Mouse (Mus musculus) ES-E14 (cell line): ENCODE results near the gene Naxd. TPM values are rescaled to one million over a fixed set of nuclear protein-coding genes. Genes with fewer than 3 reads are reported as not detected.

ENCODE experiments used
- DNase-seq: peaks from one replicate; pipeline ENCODE4 v3.0.0-alpha.2; 2013; ENCODE audit warnings: low read depth, low spot score
- H3K27ac ChIP-seq: 2 replicates; pipeline ENCODE4 v1.5.1; 2012; ENCODE audit warnings: low read depth, mild to moderate bottlenecking, low read length, moderate library complexity, mixed read lengths; ENCODE audit not compliant: poor library complexity, insufficient read depth, severe bottlenecking
- H3K36me3 ChIP-seq: 2 replicates; pipeline ENCODE4 v1.6.1; 2012; ENCODE audit warnings: mild to moderate bottlenecking, low read length, moderate library complexity, mixed read lengths; ENCODE audit not compliant: control insufficient read depth, poor library complexity, insufficient read depth, severe bottlenecking
- H3K4me1 ChIP-seq, 2 experiments: fragments of 150-350 bp in 1 of 2; sonication (generic) in 1 of 2; 2 replicates each; pipeline ENCODE4 v1.6.1; 2012; ENCODE audit warnings: low read length in 2 of 2, mild to moderate bottlenecking in 1 of 2, mixed read lengths in 1 of 2; ENCODE audit not compliant: control insufficient read depth in 2 of 2, insufficient read depth in 2 of 2, poor library complexity in 1 of 2
- H3K4me3 ChIP-seq, 2 experiments: fragments of 150-350 bp in 1 of 2; sonication (generic) in 1 of 2; 2 replicates each; pipeline ENCODE4 v1.5.1; 2012; ENCODE audit warnings: low read length in 2 of 2, low read depth in 1 of 2, mild to moderate bottlenecking in 1 of 2, mixed read lengths in 1 of 2; ENCODE audit not compliant: insufficient read depth in 1 of 2, poor library complexity in 1 of 2, severe bottlenecking in 1 of 2
- H3K9ac ChIP-seq: 2 replicates; pipeline ENCODE4 v1.6.1; 2012; ENCODE audit warnings: low read depth, mild to moderate bottlenecking, low read length, mixed read lengths; ENCODE audit not compliant: poor library complexity, insufficient read depth, severe bottlenecking
- H3K9me3 ChIP-seq: fragments of 150-350 bp; sonication (generic); 2 replicates; pipeline ENCODE4 v1.6.1; 2012; ENCODE audit warnings: low read depth, mild to moderate bottlenecking, low read length; ENCODE audit not compliant: control insufficient read depth, insufficient read depth
- CHD2 ChIP-seq: IDR thresholded peaks from 2 replicates; pipeline ENCODE4 v1.6.1; 2014; ENCODE audit warnings: mild to moderate bottlenecking, low read depth, low read length, inconsistent platforms
- HCFC1 ChIP-seq: IDR thresholded peaks from 2 replicates; pipeline ENCODE4 v1.6.1; 2012; ENCODE audit warnings: low read length, inconsistent platforms, borderline replicate concordance; ENCODE audit not compliant: insufficient read depth
- MAFK ChIP-seq: IDR thresholded peaks from 2 replicates; pipeline ENCODE4 v1.6.1; 2014; ENCODE audit warnings: mild to moderate bottlenecking, low read depth, low read length, inconsistent platforms; ENCODE audit not compliant: insufficient read depth
- ZC3H11A ChIP-seq: IDR thresholded peaks from 2 replicates; pipeline ENCODE4 v1.6.1; 2012; ENCODE audit warnings: low read depth, mild to moderate bottlenecking, inconsistent platforms, low read length, borderline replicate concordance
- ZNF384 ChIP-seq: IDR thresholded peaks from 2 replicates; pipeline ENCODE4 v1.6.1; 2012; ENCODE audit warnings: low read depth, low read length, inconsistent platforms
- in situ Hi-C, 2 experiments: fragments of 600-800 bp; cut with MboI; formaldehyde crosslinking; loops; one replicate each; pipeline ENCODE4 v1.15.1; 2025; ENCODE audit warnings: low sequenced_read_pairs in 2 of 2, inconsistent platforms in 1 of 2; ENCODE audit not compliant: unreplicated experiment in 2 of 2
- total RNA-seq: library from RNA; depleted of rRNA; stranded (reverse); fragments of 300-350 nt; gene quantifications from 2 replicates; pipeline ENCODE4 v1.2.3, GENCODE M21; 2012

The Naxd gene
- total RNA-seq, 1 experiment, result 42.7 TPM

DNA sequence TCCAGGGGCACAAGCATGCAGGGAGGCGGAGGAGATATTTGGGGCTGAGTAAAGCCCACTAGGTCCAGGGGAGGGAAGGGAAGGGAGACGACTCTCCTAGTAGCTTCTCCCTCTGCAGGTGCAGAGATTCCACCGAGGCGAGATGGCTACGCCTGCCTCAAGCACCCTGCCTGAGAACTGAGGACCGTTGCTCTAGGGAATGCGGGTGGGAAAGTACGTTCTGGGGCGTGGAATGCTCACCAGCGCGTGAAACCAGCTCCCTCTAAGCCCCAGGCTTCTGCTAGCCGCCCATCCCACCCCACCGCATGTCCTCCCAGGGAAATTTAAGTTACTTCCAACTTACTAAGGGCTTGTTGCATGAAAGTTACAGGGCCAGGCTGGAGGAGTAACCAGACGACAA is 17.7 kb upstream of the Naxd start:
- Histone ChIP-seq H3K4me1 (peaks cover 2 to 10% of the 10 kb centered on the region in 2 experiments; a peak in 2 of 4 replicates), H3K9ac (no peak overlapping the region), H3K36me3 (no peaks in the 10 kb centered on the region), H3K4me3 (peak overlapping the region; percentile 75 to 76; a peak in 2 of 4 replicates), H3K9me3 (no peaks in the 10 kb centered on the region), H3K27ac (no peak overlapping the region)
- DNase-seq, result no peak
- no peak for TF ChIP-seq CHD2
- TF ChIP-seq HCFC1, result no peak
- no peak for TF ChIP-seq MAFK
- no peak for TF ChIP-seq ZNF384
- no peak for TF ChIP-seq ZC3H11A
- in situ Hi-C loops, result loop anchor here in 1 of 2 experiments (25.0 kb wide), 1 partner anchor 908 kb away; the partner anchor contains the start of gene Sox1

DNA sequence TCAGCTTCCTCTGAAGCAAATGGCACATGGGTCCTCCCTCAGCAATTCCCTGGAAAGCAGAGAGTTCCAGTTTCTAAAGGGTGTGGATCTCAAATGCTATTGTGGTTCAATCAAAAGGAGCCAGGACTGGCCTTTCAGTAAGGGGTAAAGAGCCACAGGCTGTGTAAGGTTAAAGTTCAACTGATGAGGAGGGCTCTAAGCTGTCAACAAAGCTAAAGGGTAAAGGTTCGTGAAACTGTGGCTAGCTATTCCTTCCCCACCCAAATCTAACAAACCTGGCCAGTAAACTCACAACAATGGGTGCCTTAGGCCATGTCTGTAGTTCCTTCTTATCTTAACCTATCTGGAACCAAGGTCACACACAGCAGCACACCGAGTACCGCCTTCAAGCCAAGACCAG is 15.4 kb upstream of the Naxd start:
- no peak overlapping the region for H3K4me3 ChIP-seq
- H3K27ac ChIP-seq, result no peak overlapping the region
- no peak for TF ChIP-seq ZNF384
- no peak for TF ChIP-seq HCFC1
- TF ChIP-seq CHD2, result no peak
- no peak for TF ChIP-seq ZC3H11A
- TF ChIP-seq MAFK, result no peak
- H3K36me3 ChIP-seq, result no peaks in the 10 kb centered on the region
- H3K4me1 ChIP-seq, result peaks cover 0 to 7% of the 10 kb centered on the region in 2 experiments; a peak in 1 of 4 replicates
- DNase-seq, result no peak
- H3K9ac ChIP-seq, result no peak overlapping the region
- in situ Hi-C loops, result loop anchor here in 1 of 2 experiments (25.0 kb wide), 1 partner anchor 905 kb away; the partner anchor contains the start of gene Sox1
- no peaks in the 10 kb centered on the region for H3K9me3 ChIP-seq

DNA sequence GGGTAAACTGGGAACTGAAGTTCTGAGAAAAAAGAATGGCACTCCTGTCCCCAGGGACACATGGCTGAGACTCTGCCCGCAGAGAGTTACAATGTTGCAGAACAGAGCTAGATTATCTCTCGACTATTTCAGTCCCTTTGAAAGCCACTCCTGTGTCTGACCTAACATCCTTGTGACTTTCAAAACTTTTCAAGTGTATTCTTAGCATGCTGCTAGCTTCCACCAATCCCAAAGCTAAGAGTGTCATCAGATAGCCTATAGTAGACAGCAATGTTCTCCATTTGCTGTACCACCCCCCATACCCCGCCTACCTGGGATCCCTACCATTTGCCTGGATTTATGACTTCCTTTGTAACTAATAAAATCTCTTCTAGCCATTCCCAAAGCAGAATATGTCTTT is 14.8 kb upstream of the Naxd start:
- TF ChIP-seq MAFK (no peak), ZNF384 (no peak), HCFC1 (no peak), CHD2 (no peak), ZC3H11A (no peak)
- H3K4me1 ChIP-seq, result peaks cover 0 to 7% of the 10 kb centered on the region in 2 experiments; a peak in 1 of 4 replicates
- DNase-seq, result no peak
- H3K36me3 ChIP-seq, result no peaks in the 10 kb centered on the region
- H3K27ac ChIP-seq, result no peak overlapping the region
- H3K4me3 ChIP-seq, result no peak overlapping the region
- in situ Hi-C loops, result loop anchor here in 1 of 2 experiments (25.0 kb wide), 1 partner anchor 905 kb away; the partner anchor contains the start of gene Sox1
- H3K9ac ChIP-seq, result no peak overlapping the region
- H3K9me3 ChIP-seq, result no peaks in the 10 kb centered on the region

GRCm38 (mm10) chr8:11486142-11486541 is 11.2 kb upstream of the Naxd start:
- no peaks in the 10 kb centered on the region for H3K9me3 ChIP-seq
- H3K9ac ChIP-seq, result no peak overlapping the region
- in situ Hi-C loops, result loop anchor here in 1 of 2 experiments (25.0 kb wide), 1 partner anchor 901 kb away; the partner anchor contains the start of gene Sox1
- H3K4me3 ChIP-seq, result no peak overlapping the region
- H3K36me3 ChIP-seq, result no peaks in the 10 kb centered on the region
- H3K4me1 ChIP-seq, result peaks cover 0 to 5% of the 10 kb centered on the region in 2 experiments; a peak in 1 of 4 replicates
- DNase-seq, result no peak
- TF ChIP-seq ZC3H11A (0 out of 2 replicates have a peak, but pooled peaks have one; percentile 14), CHD2 (no peak), MAFK (no peak)
- H3K27ac ChIP-seq, result no peak overlapping the region
